Mouse (Mus musculus) heart, embryonic 12.5 days (tissue): ENCODE measurements around the gene Ly6g6c. TPM values are rescaled to one million over a fixed set of nuclear protein-coding genes. Genes with fewer than 3 reads are reported as not detected.
"Not testable (repeated sequence)": the region's sequence is repeated elsewhere in the genome, so short reads cannot be mapped to it uniquely, and the experiment has no call there.

Experiments
- ATAC-seq: fragments of 200-750 bp; cut with Nextera tagmentation; 2 replicates; pipeline ENCODE4 v1.8.0; 2017; ENCODE audit warnings: moderate TSS enrichment, moderate library complexity; ENCODE audit not compliant: insufficient number of reproducible peaks, low FRiP score
- H3K27ac ChIP-seq: fragments of 300-500 bp; sonication (generic); 2 replicates; pipeline ENCODE4 v1.5.1; 2016; ENCODE audit warnings: mild to moderate bottlenecking, moderate library complexity; ENCODE audit not compliant: poor library complexity, severe bottlenecking
- H3K27me3 ChIP-seq: fragments of 300-500 bp; sonication (generic); replicated peaks from 2 replicates; pipeline ENCODE4 v1.6.1; 2016; ENCODE audit warnings: mild to moderate bottlenecking, moderate library complexity
- H3K36me3 ChIP-seq: fragments of 300-500 bp; sonication (generic); 2 replicates; pipeline ENCODE4 v1.6.1; 2016; ENCODE audit warnings: mild to moderate bottlenecking, moderate library complexity
- H3K4me1 ChIP-seq: fragments of 300-500 bp; sonication (generic); replicated peaks from 2 replicates; pipeline ENCODE4 v1.6.1; 2016; ENCODE audit warnings: mild to moderate bottlenecking
- H3K4me2 ChIP-seq: fragments of 300-500 bp; sonication (generic); 2 replicates; pipeline ENCODE4 v1.6.1; 2016; ENCODE audit warnings: mild to moderate bottlenecking, moderate library complexity
- H3K4me3 ChIP-seq: fragments of 300-500 bp; sonication (generic); 2 replicates; pipeline ENCODE4 v1.5.1; 2016; ENCODE audit warnings: mild to moderate bottlenecking
- H3K9ac ChIP-seq: fragments of 300-500 bp; sonication (generic); 2 replicates; pipeline ENCODE4 v1.6.1; 2016; ENCODE audit warnings: mild to moderate bottlenecking, moderate library complexity
- H3K9me3 ChIP-seq: fragments of 300-500 bp; sonication (generic); replicated peaks from 2 replicates; pipeline ENCODE4 v1.6.1; 2016; ENCODE audit warnings: mild to moderate bottlenecking, moderate library complexity
- WGBS: fragments of 180-500 bp; shearing (Covaris S2); methylation state at CpG from one replicate; pipeline ENCODE4 v1.1.7; 2016; 5-methylcytosine and 5-hydroxymethylcytosine counted together
- polyA plus RNA-seq: library from polyadenylated mRNA; unstranded; fragments of >200 nt; fragmentation: Nextera tagmentation; extraction: Ambion mirVana; gene quantifications from 2 replicates; pipeline ENCODE4 v1.2.1, GENCODE M21; 2016

Gene Ly6g6c
- polyA plus RNA-seq, 1 experiment from 2014 or later: 0.27 TPM

- no peaks in the 10 kb centered on the region for H3K9me3 ChIP-seq
- H3K27me3 ChIP-seq: no peaks in the 10 kb centered on the region
- no peak overlapping the region for H3K27ac ChIP-seq
- no peak overlapping the region for H3K4me2 ChIP-seq
- H3K4me1 ChIP-seq: peaks cover 18% of the 10 kb centered on the region
- no peak overlapping the region for H3K9ac ChIP-seq
- no peak for ATAC-seq
- WGBS: 79% methylated on average over 7 of the region's 7 CpGs
- no peak overlapping the region for H3K4me3 ChIP-seq
- H3K36me3 ChIP-seq: no peaks in the 10 kb centered on the region
Observed at GRCm38 (mm10) chr17:35031880-35032279, 33.3 kb upstream of the Ly6g6c start.

- ATAC-seq: no peak
- 69% methylated on average over 8 of the region's 8 CpGs for WGBS
Observed at GRCm38 (mm10) chr17:35032323-35032870, 32.8 kb upstream of the Ly6g6c start.

GRCm38 (mm10) chr17:35033703-35034102, 31.5 kb upstream of the Ly6g6c start:
- 43% methylated on average over 1 of the region's 1 CpGs for WGBS
- not testable (repeated sequence) for H3K4me1 ChIP-seq, H3K4me3 ChIP-seq, H3K4me2 ChIP-seq, H3K9me3 ChIP-seq, ATAC-seq, H3K36me3 ChIP-seq, H3K27me3 ChIP-seq, H3K9ac ChIP-seq, H3K27ac ChIP-seq

More at GRCm38 (mm10) chr17:35032323-35032870, 32.8 kb upstream of the Ly6g6c start:
- Histone ChIP-seq H3K36me3 (no peaks in the 10 kb centered on the region), H3K9me3 (no peaks in the 10 kb centered on the region), H3K4me3 (no peak overlapping the region), H3K4me2 (no peak overlapping the region), H3K27me3 (no peaks in the 10 kb centered on the region), H3K27ac (no peak overlapping the region), H3K9ac (no peak overlapping the region), H3K4me1 (peaks cover 13% of the 10 kb centered on the region)

- no peak for ATAC-seq
- Histone ChIP-seq H3K27me3 (no peaks in the 10 kb centered on the region), H3K27ac (no peak overlapping the region), H3K9me3 (no peaks in the 10 kb centered on the region), H3K4me1 (peaks cover 2% of the 10 kb centered on the region; the same call in 1 of the 2 replicates), H3K4me3 (no peak overlapping the region), H3K9ac (no peak overlapping the region), H3K4me2 (no peak overlapping the region), H3K36me3 (no peaks in the 10 kb centered on the region)
- 67% methylated on average over 6 of the region's 6 CpGs for WGBS
Observed at GRCm38 (mm10) chr17:35034896-35035295, 30.3 kb upstream of the Ly6g6c start.

GRCm38 (mm10) chr17:35039121-35039873, 25.9 kb upstream of the Ly6g6c start:
- Histone ChIP-seq H3K4me1 (peaks cover 4% of the 10 kb centered on the region), H3K27ac (no peak overlapping the region), H3K9me3 (no peaks in the 10 kb centered on the region), H3K9ac (no peak overlapping the region), H3K27me3 (no peaks in the 10 kb centered on the region), H3K4me3 (no peak overlapping the region), H3K4me2 (no peak overlapping the region), H3K36me3 (no peaks in the 10 kb centered on the region)
- WGBS: 80% methylated on average over 11 of the region's 11 CpGs
- ATAC-seq: no peak

GRCm38 (mm10) chr17:35043794-35044193, 21.4 kb upstream of the Ly6g6c start:
- no peak overlapping the region for H3K4me3 ChIP-seq
- no peaks in the 10 kb centered on the region for H3K36me3 ChIP-seq
- H3K27me3 ChIP-seq: no peaks in the 10 kb centered on the region
- H3K4me1 ChIP-seq: peaks cover 40% of the 10 kb centered on the region
- H3K9ac ChIP-seq: no peak overlapping the region
- ATAC-seq: no peak
- H3K9me3 ChIP-seq: no peaks in the 10 kb centered on the region
- 69% methylated on average over 4 of the region's 4 CpGs for WGBS
- peak overlapping the region; percentile 40; the same call in 1 of the 2 replicates for H3K27ac ChIP-seq
- H3K4me2 ChIP-seq: no peak overlapping the region

GRCm38 (mm10) chr17:35044904-35045806, 20.0 kb upstream of the Ly6g6c start:
- 47% methylated on average over 7 of the region's 7 CpGs for WGBS
- H3K36me3 ChIP-seq: no peaks in the 10 kb centered on the region
- no peaks in the 10 kb centered on the region for H3K9me3 ChIP-seq
- H3K27ac ChIP-seq: peak overlapping the region; percentile 96
- no peaks in the 10 kb centered on the region for H3K27me3 ChIP-seq
- peaks cover 48% of the 10 kb centered on the region for H3K4me1 ChIP-seq
- peak overlapping the region; percentile 64; the same call in 1 of the 2 replicates for H3K4me3 ChIP-seq
- peak overlapping the region; percentile 99 for H3K4me2 ChIP-seq
- H3K9ac ChIP-seq: no peak overlapping the region
- ATAC-seq: no peak

GRCm38 (mm10) chr17:35045807-35046680, 19.1 kb upstream of the Ly6g6c start:
- WGBS: 2% methylated on average over 48 of the region's 48 CpGs
- peak overlapping the region; percentile 99 for H3K4me2 ChIP-seq
- no peak for ATAC-seq

GRCm38 (mm10) chr17:35046681-35047455, 18.3 kb upstream of the Ly6g6c start, which contains the start of gene Msh5:
Gene Msh5 (minus strand): TSS chr17:35046745.
- H3K9ac ChIP-seq: peak within 1 kb of the TSS; percentile 94
- H3K4me2 ChIP-seq: peak within 1 kb of the TSS; percentile 99
- H3K27ac ChIP-seq: peak within 1 kb of the TSS; percentile 99
- 2% methylated on average over 33 of the region's 33 CpGs for WGBS
- peak; percentile 91 for ATAC-seq
- H3K36me3 ChIP-seq: no peaks in the 10 kb centered on the region
- H3K4me3 ChIP-seq: peak within 1 kb of the TSS; percentile 64
- no peaks in the 10 kb centered on the region for H3K27me3 ChIP-seq
- peaks cover 50% of the 10 kb centered on the region for H3K4me1 ChIP-seq
- H3K9me3 ChIP-seq: no peaks in the 10 kb centered on the region

More at GRCm38 (mm10) chr17:35045807-35046680, 19.1 kb upstream of the Ly6g6c start:
- H3K9me3 ChIP-seq: no peaks in the 10 kb centered on the region
- H3K27me3 ChIP-seq: no peaks in the 10 kb centered on the region
- H3K4me1 ChIP-seq: peaks cover 48% of the 10 kb centered on the region
- peak overlapping the region; percentile 64 for H3K4me3 ChIP-seq
- H3K9ac ChIP-seq: peak overlapping the region; percentile 94
- H3K36me3 ChIP-seq: no peaks in the 10 kb centered on the region
- peak overlapping the region; percentile 96 for H3K27ac ChIP-seq

- 0 out of 2 replicates have a peak overlapping the region, but pooled peaks have one; percentile 21 for H3K9ac ChIP-seq
- no peaks in the 10 kb centered on the region for H3K9me3 ChIP-seq
- ATAC-seq: no peak
- peaks cover 58% of the 10 kb centered on the region for H3K4me1 ChIP-seq
- peak overlapping the region; percentile 99 for H3K27ac ChIP-seq
- H3K27me3 ChIP-seq: no peaks in the 10 kb centered on the region
- H3K4me2 ChIP-seq: peak overlapping the region; percentile 50
- 0 out of 2 replicates have a peak overlapping the region, but pooled peaks have one; percentile 17 for H3K4me3 ChIP-seq
- WGBS: 35% methylated on average over 1 of the region's 1 CpGs
- H3K36me3 ChIP-seq: peaks cover 5% of the 10 kb centered on the region
Observed at GRCm38 (mm10) chr17:35047688-35048087, 17.5 kb upstream of the Ly6g6c start.
